Mouse (Mus musculus) kidney, postnatal 0 days (tissue): ENCODE data around the gene Nfya. TPM values are rescaled to one million over a fixed set of nuclear protein-coding genes. Genes with fewer than 3 reads are reported as not detected.

Experiments
- ATAC-seq: fragments of 200-750 bp; cut with Nextera tagmentation; replicated peaks from 2 replicates; pipeline ENCODE4 v1.8.0; 2017; ENCODE audit warnings: low read depth, moderate number of reproducible peaks, moderate TSS enrichment, moderate library complexity; ENCODE audit not compliant: low FRiP score
- DNase-seq: peaks from one replicate; pipeline ENCODE4 v3.0.0-alpha.2; 2016; ENCODE audit warnings: low spot score
- H3K27ac ChIP-seq: fragments of 300-500 bp; sonication (generic); 2 replicates; pipeline ENCODE4 v1.5.1; 2014; ENCODE audit warnings: mild to moderate bottlenecking
- H3K27me3 ChIP-seq: fragments of 300-500 bp; sonication (generic); 2 replicates; pipeline ENCODE4 v1.6.1; 2014; ENCODE audit warnings: low read length, mixed read lengths; ENCODE audit not compliant: insufficient read depth
- H3K36me3 ChIP-seq: fragments of 300-500 bp; sonication (generic); 2 replicates; pipeline ENCODE4 v1.6.1; 2014; ENCODE audit warnings: low read length, mixed read lengths; ENCODE audit not compliant: insufficient read depth
- H3K4me1 ChIP-seq: fragments of 300-500 bp; sonication (generic); replicated peaks from 2 replicates; pipeline ENCODE4 v1.6.1; 2014; ENCODE audit warnings: antibody characterized with exemption, low read length, mixed read lengths; ENCODE audit not compliant: insufficient read depth
- H3K4me2 ChIP-seq: fragments of 300-500 bp; sonication (generic); 2 replicates; pipeline ENCODE4 v1.6.1; 2014; ENCODE audit warnings: mild to moderate bottlenecking, low read length, moderate library complexity, mixed read lengths
- H3K4me3 ChIP-seq: fragments of 300-500 bp; sonication (generic); replicated peaks from 2 replicates; pipeline ENCODE4 v1.5.1; 2014; ENCODE audit warnings: low read depth, low read length
- H3K9ac ChIP-seq: fragments of 300-500 bp; sonication (generic); 2 replicates; pipeline ENCODE4 v1.6.1; 2014; ENCODE audit warnings: low read depth, low read length
- H3K9me3 ChIP-seq: fragments of 300-500 bp; sonication (generic); replicated peaks from 2 replicates; pipeline ENCODE4 v1.6.1; 2016; ENCODE audit warnings: low read length, inconsistent platforms, mixed read lengths
- CTCF ChIP-seq: IDR thresholded peaks from 2 replicates; pipeline ENCODE4 v1.5.1; 2016; ENCODE audit warnings: antibody characterized with exemption, low read depth, mild to moderate bottlenecking, moderate library complexity
- WGBS: fragments of 180-500 bp; shearing (Covaris S2); extraction: QIAGEN DNeasy Blood & Tissue Kit; methylation state at CpG from one replicate; pipeline ENCODE4 v1.1.7; 2014; 5-methylcytosine and 5-hydroxymethylcytosine counted together
- polyA plus RNA-seq: library from polyadenylated mRNA; unstranded; fragments of >200 nt; fragmentation: Nextera tagmentation; extraction: Ambion mirVana; gene quantifications from 2 replicates; pipeline ENCODE4 v1.2.1, GENCODE M21; 2015

The Nfya gene
- polyA plus RNA-seq, 1 experiment from 2014 or later = 8.1 TPM

- peak overlapping the region; percentile 92 for H3K27ac ChIP-seq
- H3K27me3 ChIP-seq = no peaks in the 10 kb centered on the region
- TF ChIP-seq CTCF = peak; percentile 70
- 0 out of 2 replicates have a peak overlapping the region, but pooled peaks have one; percentile 13 for H3K9ac ChIP-seq
- H3K9me3 ChIP-seq = no peaks in the 10 kb centered on the region
- DNase-seq (peak; percentile 91), ATAC-seq (peak; percentile 83)
- H3K4me2 ChIP-seq = no peak overlapping the region
- 19% methylated on average over 7 of the region's 7 CpGs for WGBS
- H3K4me1 ChIP-seq = peaks cover 12% of the 10 kb centered on the region
- H3K4me3 ChIP-seq = no peak overlapping the region
- no peaks in the 10 kb centered on the region for H3K36me3 ChIP-seq
Observed at GRCm38 (mm10) chr17:48437421-48437911, 27.8 kb upstream of the Nfya start.

DNA sequence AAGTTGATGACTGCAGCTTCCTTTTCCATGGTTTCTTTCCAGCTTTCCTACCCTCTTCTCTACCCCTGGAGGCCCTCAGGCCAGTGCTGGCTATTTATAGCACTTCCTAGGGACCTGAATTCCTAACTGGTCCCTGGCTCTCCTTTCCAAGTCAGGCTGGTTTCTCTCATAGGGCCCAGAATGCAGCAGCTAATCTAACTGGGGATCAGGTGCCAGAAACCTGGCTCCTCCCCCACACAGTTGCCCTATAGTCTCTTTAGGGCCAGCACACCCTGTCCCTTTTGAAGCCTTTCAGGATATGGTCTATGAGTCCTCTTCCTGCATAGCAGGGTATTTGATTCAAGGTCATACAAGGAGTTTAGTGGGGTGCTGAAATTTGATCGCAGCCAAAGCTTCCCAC is 26.8 kb upstream of the Nfya start:
- DNase-seq (peak; percentile 76), ATAC-seq (peak; percentile 43)
- Histone ChIP-seq H3K27me3 (no peaks in the 10 kb centered on the region), H3K36me3 (no peaks in the 10 kb centered on the region), H3K4me2 (no peak overlapping the region), H3K4me1 (peaks cover 12% of the 10 kb centered on the region), H3K9me3 (no peaks in the 10 kb centered on the region), H3K27ac (peak overlapping the region; percentile 92), H3K9ac (no peak overlapping the region), H3K4me3 (no peak overlapping the region)
- WGBS = 18% methylated on average over 1 of the region's 1 CpGs
- TF ChIP-seq CTCF = no peak

GRCm38 (mm10) chr17:48434479-48434878 is 24.8 kb upstream of the Nfya start:
- TF ChIP-seq CTCF = no peak
- Histone ChIP-seq H3K27me3 (no peaks in the 10 kb centered on the region), H3K4me3 (no peak overlapping the region), H3K9me3 (no peaks in the 10 kb centered on the region), H3K4me1 (peaks cover 22% of the 10 kb centered on the region), H3K27ac (no peak overlapping the region), H3K4me2 (no peak overlapping the region), H3K9ac (no peak overlapping the region), H3K36me3 (no peaks in the 10 kb centered on the region)
- WGBS = 83% methylated on average over 5 of the region's 5 CpGs
- ATAC-seq (no peak), DNase-seq (no peak)

GRCm38 (mm10) chr17:48433689-48434330 is 24.1 kb upstream of the Nfya start:
- 53% methylated on average over 6 of the region's 6 CpGs for WGBS
- DNase-seq = no peak
- ATAC-seq = no peak
- peaks cover 22% of the 10 kb centered on the region for H3K4me1 ChIP-seq
- H3K27me3 ChIP-seq = no peaks in the 10 kb centered on the region
- H3K9ac ChIP-seq = no peak overlapping the region
- peak; percentile 48; the same call in 1 of the 2 replicates for TF ChIP-seq CTCF
- H3K4me3 ChIP-seq = no peak overlapping the region
- no peaks in the 10 kb centered on the region for H3K9me3 ChIP-seq
- H3K27ac ChIP-seq = no peak overlapping the region
- H3K4me2 ChIP-seq = no peak overlapping the region
- H3K36me3 ChIP-seq = no peaks in the 10 kb centered on the region

- WGBS = 84% methylated on average over 20 of the region's 20 CpGs
- H3K9me3 ChIP-seq = no peaks in the 10 kb centered on the region
- no peak overlapping the region for H3K4me3 ChIP-seq
- H3K4me2 ChIP-seq = no peak overlapping the region
- no peak overlapping the region for H3K9ac ChIP-seq
- no peaks in the 10 kb centered on the region for H3K27me3 ChIP-seq
- no peaks in the 10 kb centered on the region for H3K36me3 ChIP-seq
- TF ChIP-seq CTCF = no peak
- no peak overlapping the region for H3K27ac ChIP-seq
- no peak for DNase-seq
- H3K4me1 ChIP-seq = peaks cover 24% of the 10 kb centered on the region
- no peak for ATAC-seq
Observed at GRCm38 (mm10) chr17:48433006-48433655, 23.4 kb upstream of the Nfya start.

- Histone ChIP-seq H3K27ac (no peak within 1 kb of the TSS), H3K4me1 (peaks cover 23% of the 10 kb centered on the region), H3K9me3 (no peaks in the 10 kb centered on the region), H3K4me2 (no peak within 1 kb of the TSS), H3K36me3 (no peaks in the 10 kb centered on the region), H3K4me3 (no peak within 1 kb of the TSS), H3K9ac (no peak within 1 kb of the TSS), H3K27me3 (no peaks in the 10 kb centered on the region)
- TF ChIP-seq CTCF = no peak
- no peak for DNase-seq
- whole genome bisulfite sequencing = 71% methylated on average over 16 of the region's 16 CpGs
- ATAC-seq = no peak
Observed at GRCm38 (mm10) chr17:48432158-48432980, 22.7 kb upstream of the Nfya start, which contains the start of gene Apobec2. TSS of gene Apobec2 (minus strand) at chr17:48432930.
